Mouse (Mus musculus): ENCODE measurements around the gene Myl4.
A peak's percentile ranks its signal among the peaks of the same experiment; 100 is the strongest.

The Myl4 gene

DNA sequence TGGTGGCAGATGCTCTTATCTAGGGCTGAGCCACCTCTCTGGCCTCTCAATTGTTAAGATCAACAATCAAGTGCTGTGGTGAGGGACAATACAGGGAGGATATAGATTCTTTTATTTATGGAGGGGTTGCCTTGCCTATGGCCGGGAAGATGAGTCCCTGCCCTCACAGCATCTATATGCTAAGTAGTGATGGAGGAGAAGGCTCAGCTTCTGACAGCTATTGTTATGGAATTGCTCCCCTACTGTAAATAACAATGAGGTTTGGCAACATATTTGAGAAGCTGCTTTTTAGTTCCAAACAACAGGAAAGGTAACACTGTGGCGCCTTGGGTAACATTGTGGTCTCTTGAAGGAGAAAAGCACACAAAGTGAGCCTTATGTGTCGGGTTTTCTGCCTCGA, 50.2 kb downstream of the Myl4 start:
- H3K4me1 ChIP-seq (replicated peaks; ENCODE audit: low read depth, low read length), result peaks cover 75% of the 10 kb centered on the region
- H3K36me3 ChIP-seq (ENCODE audit: insufficient read depth, low read length), result no peaks in the 10 kb centered on the region
- no peak overlapping the region; the same call in 1 of the 2 replicates for H3K4me3 ChIP-seq (replicated peaks; ENCODE audit: low read length)
- peaks cover 20% of the 10 kb centered on the region for H3K27me3 ChIP-seq (ENCODE audit: insufficient read depth, low read length)
- H3K9me3 ChIP-seq (ENCODE audit: low read length), result 0 out of 2 replicates have a peak, but pooled peaks cover 3% of the 10 kb centered on the region
- peak; percentile 80 for TF ChIP-seq NANOG (IDR thresholded peaks at IDR 0.05; ENCODE audit: borderline replicate concordance, low read length)
- peak; percentile 92; the same call in 1 of the 2 replicates for TF ChIP-seq POU5F1 (IDR thresholded peaks at IDR 0.05; ENCODE audit: borderline replicate concordance, low read length)
- TF ChIP-seq CTCF (conservative IDR thresholded peaks at IDR 0.05; ENCODE audit: low read length), result no peak

DNA sequence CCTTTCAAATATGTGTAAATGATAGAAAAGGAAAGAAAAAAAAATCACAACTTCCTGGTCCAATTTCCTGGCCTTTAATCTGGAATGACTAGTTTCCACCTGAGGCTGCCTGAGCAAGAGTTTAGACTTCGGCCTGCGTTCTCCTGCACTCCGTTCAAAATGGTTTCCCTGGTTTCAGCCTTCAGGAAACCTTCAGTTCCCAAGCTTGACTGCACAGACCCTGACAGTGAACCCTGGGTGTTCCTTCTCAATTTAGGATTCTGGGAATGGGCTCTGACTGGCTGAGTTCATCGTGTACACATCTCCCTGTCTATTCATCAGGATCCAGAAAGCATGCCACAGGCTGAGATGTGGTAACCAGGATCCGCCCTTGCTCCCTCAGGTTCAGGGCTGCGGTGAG, 53.7 kb downstream of the Myl4 start:
- no peaks in the 10 kb centered on the region for H3K9me3 ChIP-seq (ENCODE audit: low read length)
- H3K36me3 ChIP-seq (ENCODE audit: insufficient read depth, low read length), result no peaks in the 10 kb centered on the region
- H3K4me1 ChIP-seq (replicated peaks; ENCODE audit: low read depth, low read length), result peaks cover 68% of the 10 kb centered on the region
- H3K4me3 ChIP-seq (replicated peaks; ENCODE audit: low read length), result no peak overlapping the region
- TF ChIP-seq POU5F1 (IDR thresholded peaks at IDR 0.05; ENCODE audit: borderline replicate concordance, low read length) (no peak), CTCF (conservative IDR thresholded peaks at IDR 0.05; ENCODE audit: low read length) (no peak), NANOG (IDR thresholded peaks at IDR 0.05; ENCODE audit: borderline replicate concordance, low read length) (no peak)
- peaks cover 41% of the 10 kb centered on the region for H3K27me3 ChIP-seq (ENCODE audit: insufficient read depth, low read length)

GRCm38 (mm10) chr11:104607491-104608245, 57.2 kb downstream of the Myl4 start, which contains the start of gene Itgb3:
Gene Itgb3, plus strand, starts transcription at chr11:104608000.
- H3K4me1 ChIP-seq (replicated peaks; ENCODE audit: low read depth, low read length), result peaks cover 37% of the 10 kb centered on the region
- H3K36me3 ChIP-seq (ENCODE audit: insufficient read depth, low read length), result no peaks in the 10 kb centered on the region
- H3K9me3 ChIP-seq (ENCODE audit: low read length), result no peaks in the 10 kb centered on the region
- peaks cover 68% of the 10 kb centered on the region for H3K27me3 ChIP-seq (ENCODE audit: insufficient read depth, low read length)
- TF ChIP-seq NANOG (IDR thresholded peaks at IDR 0.05; ENCODE audit: borderline replicate concordance, low read length), result no peak
- no peak for TF ChIP-seq POU5F1 (IDR thresholded peaks at IDR 0.05; ENCODE audit: borderline replicate concordance, low read length)
- no peak for TF ChIP-seq CTCF (conservative IDR thresholded peaks at IDR 0.05; ENCODE audit: low read length)
- peak within 1 kb of the TSS; percentile 85 for H3K4me3 ChIP-seq (replicated peaks; ENCODE audit: low read length)

GRCm38 (mm10) chr11:104608249-104608920, 57.9 kb downstream of the Myl4 start:
- no peak for TF ChIP-seq CTCF (conservative IDR thresholded peaks at IDR 0.05; ENCODE audit: low read length)
- Histone ChIP-seq H3K27me3 (ENCODE audit: insufficient read depth, low read length) (peaks cover 69% of the 10 kb centered on the region), H3K36me3 (ENCODE audit: insufficient read depth, low read length) (no peaks in the 10 kb centered on the region), H3K9me3 (ENCODE audit: low read length) (no peaks in the 10 kb centered on the region), H3K4me1 (replicated peaks; ENCODE audit: low read depth, low read length) (peaks cover 31% of the 10 kb centered on the region), H3K4me3 (replicated peaks; ENCODE audit: low read length) (peak overlapping the region; percentile 85)

- no peaks in the 10 kb centered on the region for H3K9me3 ChIP-seq (ENCODE audit: low read length)
- no peaks in the 10 kb centered on the region for H3K36me3 ChIP-seq (ENCODE audit: insufficient read depth, low read length)
- no peak overlapping the region for H3K4me3 ChIP-seq (replicated peaks; ENCODE audit: low read length)
- H3K4me1 ChIP-seq (replicated peaks; ENCODE audit: low read depth, low read length), result peaks cover 25% of the 10 kb centered on the region
- peaks cover 72% of the 10 kb centered on the region for H3K27me3 ChIP-seq (ENCODE audit: insufficient read depth, low read length)
- TF ChIP-seq POU5F1 (IDR thresholded peaks at IDR 0.05; ENCODE audit: borderline replicate concordance, low read length) (no peak), CTCF (conservative IDR thresholded peaks at IDR 0.05; ENCODE audit: low read length) (no peak), NANOG (IDR thresholded peaks at IDR 0.05; ENCODE audit: borderline replicate concordance, low read length) (no peak)
Measured at GRCm38 (mm10) chr11:104609033-104609684, 58.7 kb downstream of the Myl4 start.

DNA sequence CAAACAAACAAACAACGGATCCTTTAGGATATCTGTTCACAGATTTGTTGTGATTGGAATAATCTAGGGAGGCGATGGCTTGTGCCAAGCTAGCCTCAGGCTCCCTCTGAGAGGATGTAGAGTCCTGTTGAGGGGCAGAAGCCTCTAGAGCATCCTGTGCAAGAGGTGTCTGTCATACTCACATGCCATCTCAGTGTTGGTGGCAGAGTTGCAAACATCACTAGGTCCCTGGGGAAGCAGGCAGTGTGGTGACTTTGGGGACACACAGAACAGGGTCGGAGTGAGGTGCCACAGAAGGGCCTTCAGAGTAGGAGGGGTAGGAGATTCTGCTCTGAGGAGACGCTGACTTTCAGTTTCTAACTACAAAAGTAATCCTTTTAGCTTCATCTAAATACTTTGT, 59.3 kb downstream of the Myl4 start:
- H3K36me3 ChIP-seq (ENCODE audit: insufficient read depth, low read length), result no peaks in the 10 kb centered on the region
- no peak for TF ChIP-seq NANOG (IDR thresholded peaks at IDR 0.05; ENCODE audit: borderline replicate concordance, low read length)
- TF ChIP-seq POU5F1 (IDR thresholded peaks at IDR 0.05; ENCODE audit: borderline replicate concordance, low read length), result no peak
- no peak for TF ChIP-seq CTCF (conservative IDR thresholded peaks at IDR 0.05; ENCODE audit: low read length)
- no peaks in the 10 kb centered on the region for H3K9me3 ChIP-seq (ENCODE audit: low read length)
- H3K4me3 ChIP-seq (replicated peaks; ENCODE audit: low read length), result no peak overlapping the region
- H3K4me1 ChIP-seq (replicated peaks; ENCODE audit: low read depth, low read length), result peaks cover 20% of the 10 kb centered on the region
- H3K27me3 ChIP-seq (ENCODE audit: insufficient read depth, low read length), result peaks cover 71% of the 10 kb centered on the region

GRCm38 (mm10) chr11:104611579-104612151, 61.2 kb downstream of the Myl4 start:
- peaks cover 57% of the 10 kb centered on the region for H3K27me3 ChIP-seq (ENCODE audit: insufficient read depth, low read length)
- TF ChIP-seq POU5F1 (IDR thresholded peaks at IDR 0.05; ENCODE audit: borderline replicate concordance, low read length), result no peak
- TF ChIP-seq NANOG (IDR thresholded peaks at IDR 0.05; ENCODE audit: borderline replicate concordance, low read length), result no peak
- TF ChIP-seq CTCF (conservative IDR thresholded peaks at IDR 0.05; ENCODE audit: low read length), result no peak

DNA sequence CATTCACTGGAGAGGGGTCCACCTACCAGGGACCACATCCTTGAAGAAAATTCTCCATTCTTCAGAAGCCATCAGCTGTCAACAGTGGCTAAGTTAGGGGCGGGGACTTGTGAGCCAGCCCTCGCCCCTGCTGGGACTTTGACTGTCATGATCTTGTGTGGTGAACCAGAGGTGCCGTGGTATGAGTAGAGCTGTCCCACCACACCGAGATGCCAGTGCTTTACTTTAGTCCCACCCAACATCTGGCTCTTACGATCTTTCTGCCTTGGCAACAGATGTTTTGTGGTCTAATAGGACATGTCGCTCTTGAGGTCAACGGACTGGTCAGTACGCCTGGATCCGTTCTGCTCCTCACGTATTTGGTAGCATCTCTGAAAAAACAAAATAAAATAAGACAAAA, 63.1 kb downstream of the Myl4 start:
- H3K9me3 ChIP-seq (ENCODE audit: low read length), result no peaks in the 10 kb centered on the region
- H3K4me1 ChIP-seq (replicated peaks; ENCODE audit: low read depth, low read length), result peaks cover 5% of the 10 kb centered on the region
- no peaks in the 10 kb centered on the region for H3K36me3 ChIP-seq (ENCODE audit: insufficient read depth, low read length)
- H3K4me3 ChIP-seq (replicated peaks; ENCODE audit: low read length), result no peak overlapping the region
- TF ChIP-seq NANOG (IDR thresholded peaks at IDR 0.05; ENCODE audit: borderline replicate concordance, low read length) (no peak), POU5F1 (IDR thresholded peaks at IDR 0.05; ENCODE audit: borderline replicate concordance, low read length) (no peak), CTCF (conservative IDR thresholded peaks at IDR 0.05; ENCODE audit: low read length) (no peak)
- peaks cover 47% of the 10 kb centered on the region for H3K27me3 ChIP-seq (ENCODE audit: insufficient read depth, low read length)

More at GRCm38 (mm10) chr11:104611579-104612151, 61.2 kb downstream of the Myl4 start:
- H3K4me1 ChIP-seq (replicated peaks; ENCODE audit: low read depth, low read length), result peaks cover 15% of the 10 kb centered on the region
- H3K9me3 ChIP-seq (ENCODE audit: low read length), result no peaks in the 10 kb centered on the region
- no peaks in the 10 kb centered on the region for H3K36me3 ChIP-seq (ENCODE audit: insufficient read depth, low read length)
- H3K4me3 ChIP-seq (replicated peaks; ENCODE audit: low read length), result no peak overlapping the region
